Mouse (Mus musculus) lung, embryonic 15.5 days (tissue): Measurements from ENCODE around the gene Slc12a5. TPM values are rescaled to one million over a fixed set of nuclear protein-coding genes. Genes with fewer than 3 reads are reported as not detected.

ENCODE experiments used
- ATAC-seq: fragments of 200-750 bp; cut with Nextera tagmentation; 2 replicates; pipeline ENCODE4 v1.8.0; 2017; ENCODE audit warnings: moderate number of reproducible peaks, borderline replicate concordance; ENCODE audit not compliant: low FRiP score, low TSS enrichment; ENCODE audit errors: extremely low read depth
- H3K27ac ChIP-seq: fragments of 300-500 bp; sonication (generic); 2 replicates; pipeline ENCODE4 v1.5.1; 2015; ENCODE audit warnings: moderate library complexity, mild to moderate bottlenecking, inconsistent platforms
- H3K27me3 ChIP-seq: fragments of 300-500 bp; sonication (generic); 2 replicates; pipeline ENCODE4 v1.6.1; 2015; ENCODE audit warnings: inconsistent platforms
- H3K36me3 ChIP-seq: fragments of 300-500 bp; sonication (generic); 2 replicates; pipeline ENCODE4 v1.6.1; 2015; ENCODE audit warnings: inconsistent platforms
- H3K4me1 ChIP-seq: fragments of 300-500 bp; sonication (generic); 2 replicates; pipeline ENCODE4 v1.6.1; 2015; ENCODE audit warnings: inconsistent platforms
- H3K4me2 ChIP-seq: fragments of 300-500 bp; sonication (generic); 2 replicates; pipeline ENCODE4 v1.6.1; 2015; ENCODE audit warnings: inconsistent platforms, mild to moderate bottlenecking, moderate library complexity
- H3K4me3 ChIP-seq: fragments of 300-500 bp; sonication (generic); 2 replicates; pipeline ENCODE4 v1.5.1; 2015; ENCODE audit warnings: mild to moderate bottlenecking, inconsistent platforms
- H3K9ac ChIP-seq: fragments of 300-500 bp; sonication (generic); 2 replicates; pipeline ENCODE4 v1.6.1; 2015; ENCODE audit warnings: inconsistent platforms
- H3K9me3 ChIP-seq: fragments of 300-500 bp; sonication (generic); 2 replicates; pipeline ENCODE4 v1.6.1; 2016; ENCODE audit warnings: inconsistent platforms
- WGBS: fragments of 180-500 bp; shearing (Covaris S2); methylation state at CpG from one replicate; pipeline ENCODE4 v1.1.7; 2015; 5-methylcytosine and 5-hydroxymethylcytosine counted together
- polyA plus RNA-seq: library from polyadenylated mRNA; unstranded; fragments of >200 nt; fragmentation: Nextera tagmentation; extraction: Ambion mirVana; gene quantifications from 2 replicates; pipeline ENCODE4 v1.2.1, GENCODE M21; 2015

Slc12a5 gene
- polyA plus RNA-seq, 1 experiment from 2014 or later: 1.1 TPM

DNA sequence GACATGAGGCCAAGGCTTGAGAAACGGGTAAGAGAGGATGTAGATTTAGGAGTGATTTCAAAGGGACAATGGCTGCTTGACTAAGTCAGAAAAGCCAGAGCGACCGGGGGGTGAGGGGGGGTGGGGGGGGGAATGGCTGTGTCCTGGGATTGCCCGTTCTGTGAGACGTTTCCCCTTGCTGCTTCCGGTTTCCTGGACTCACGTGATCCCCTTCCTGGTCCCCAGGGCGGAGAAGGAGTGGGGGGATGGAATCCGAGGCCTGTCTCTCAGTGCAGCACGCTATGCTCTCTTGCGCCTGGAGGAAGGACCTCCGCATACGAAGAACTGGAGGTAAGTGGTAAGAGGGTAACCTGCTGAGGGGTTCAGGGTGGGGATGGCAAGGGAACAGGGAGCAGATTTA is 28.2 kb downstream of the Slc12a5 start:
- Histone ChIP-seq H3K27me3 (no peaks in the 10 kb centered on the region; the same call in 1 of the 2 replicates), H3K4me2 (no peak overlapping the region), H3K4me1 (no peaks in the 10 kb centered on the region), H3K9me3 (no peaks in the 10 kb centered on the region), H3K27ac (no peak overlapping the region), H3K9ac (no peak overlapping the region), H3K4me3 (no peak overlapping the region), H3K36me3 (no peaks in the 10 kb centered on the region)
- WGBS: 46% methylated on average over 13 of the region's 13 CpGs
- no peak for ATAC-seq

DNA sequence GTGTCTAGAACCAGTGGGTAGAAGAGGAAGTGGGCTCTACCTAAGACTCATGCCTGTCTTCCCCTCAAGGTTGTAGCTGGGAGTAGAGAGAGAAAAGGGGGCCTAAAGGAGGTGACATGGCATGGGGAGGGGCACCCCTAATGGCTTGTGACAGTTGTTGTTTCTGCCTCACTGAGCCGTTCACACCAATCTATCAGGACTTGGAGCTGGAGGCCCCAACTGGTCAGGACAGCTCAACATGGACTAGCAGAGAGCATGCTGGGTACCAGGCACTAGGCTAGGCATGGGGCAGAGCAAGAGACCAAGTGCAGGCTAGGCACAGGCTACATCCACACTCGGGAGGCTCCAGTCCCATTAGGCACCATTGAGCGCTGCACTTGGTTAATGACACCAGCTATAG is 30.5 kb downstream of the Slc12a5 start:
- WGBS: 64% methylated on average over 3 of the region's 3 CpGs
- Histone ChIP-seq H3K27me3 (peaks cover 9% of the 10 kb centered on the region), H3K36me3 (no peaks in the 10 kb centered on the region), H3K4me2 (no peak overlapping the region), H3K4me3 (no peak overlapping the region), H3K9ac (no peak overlapping the region), H3K4me1 (no peaks in the 10 kb centered on the region), H3K9me3 (no peaks in the 10 kb centered on the region), H3K27ac (no peak overlapping the region)
- no peak for ATAC-seq

DNA sequence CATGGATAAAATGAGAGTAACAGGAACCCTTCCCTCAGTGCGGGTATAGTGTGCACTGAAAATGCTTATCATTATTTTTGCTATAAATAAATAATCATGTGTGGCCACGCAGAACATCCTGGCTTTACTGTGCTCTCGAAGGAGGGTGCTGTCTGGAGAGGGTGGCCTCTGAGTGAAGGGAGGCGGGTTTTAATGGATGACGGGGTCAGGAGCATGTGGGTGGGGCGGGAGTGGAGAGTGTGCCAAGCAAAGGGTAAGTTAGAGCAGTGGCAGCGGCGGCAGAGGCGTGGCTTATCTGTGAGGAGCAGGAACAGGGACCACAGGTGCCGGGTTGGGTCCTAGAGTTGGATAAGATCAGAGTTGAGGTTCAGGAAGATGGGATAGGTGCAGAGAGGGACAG is 31.2 kb downstream of the Slc12a5 start:
- no peaks in the 10 kb centered on the region for H3K36me3 ChIP-seq
- H3K9me3 ChIP-seq: no peaks in the 10 kb centered on the region
- no peak overlapping the region for H3K27ac ChIP-seq
- no peak overlapping the region for H3K9ac ChIP-seq
- ATAC-seq: no peak
- no peak overlapping the region for H3K4me3 ChIP-seq
- no peak overlapping the region for H3K4me2 ChIP-seq
- 21% methylated on average over 10 of the region's 10 CpGs for WGBS
- H3K4me1 ChIP-seq: no peaks in the 10 kb centered on the region
- peaks cover 16% of the 10 kb centered on the region for H3K27me3 ChIP-seq

DNA sequence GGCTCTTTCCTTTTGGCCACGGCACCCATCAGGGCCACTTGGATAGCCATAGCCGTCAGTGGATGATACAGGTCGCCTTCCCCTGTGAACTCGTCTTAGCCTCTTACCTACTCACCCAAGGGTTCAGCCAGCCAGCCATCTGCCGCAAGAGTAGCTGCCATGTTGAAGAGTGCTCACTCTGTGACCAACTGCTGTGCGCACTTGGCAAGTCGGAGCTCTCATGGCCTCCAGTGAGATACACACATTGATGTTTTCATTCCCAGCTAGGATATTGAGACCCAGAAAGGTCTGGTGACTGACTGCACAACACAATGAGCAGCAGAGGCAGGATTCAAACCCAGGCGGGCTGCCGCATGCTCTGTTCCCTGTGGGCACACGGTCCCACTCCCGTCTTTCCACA is 33.6 kb downstream of the Slc12a5 start:
- Histone ChIP-seq H3K4me3 (no peak overlapping the region), H3K9ac (no peak overlapping the region), H3K27me3 (peaks cover 40% of the 10 kb centered on the region), H3K9me3 (no peaks in the 10 kb centered on the region), H3K4me2 (no peak overlapping the region), H3K27ac (no peak overlapping the region), H3K36me3 (peaks cover 3% of the 10 kb centered on the region; the same call in 1 of the 2 replicates), H3K4me1 (peaks cover 20% of the 10 kb centered on the region)
- ATAC-seq: no peak
- WGBS: 81% methylated on average over 11 of the region's 11 CpGs

DNA sequence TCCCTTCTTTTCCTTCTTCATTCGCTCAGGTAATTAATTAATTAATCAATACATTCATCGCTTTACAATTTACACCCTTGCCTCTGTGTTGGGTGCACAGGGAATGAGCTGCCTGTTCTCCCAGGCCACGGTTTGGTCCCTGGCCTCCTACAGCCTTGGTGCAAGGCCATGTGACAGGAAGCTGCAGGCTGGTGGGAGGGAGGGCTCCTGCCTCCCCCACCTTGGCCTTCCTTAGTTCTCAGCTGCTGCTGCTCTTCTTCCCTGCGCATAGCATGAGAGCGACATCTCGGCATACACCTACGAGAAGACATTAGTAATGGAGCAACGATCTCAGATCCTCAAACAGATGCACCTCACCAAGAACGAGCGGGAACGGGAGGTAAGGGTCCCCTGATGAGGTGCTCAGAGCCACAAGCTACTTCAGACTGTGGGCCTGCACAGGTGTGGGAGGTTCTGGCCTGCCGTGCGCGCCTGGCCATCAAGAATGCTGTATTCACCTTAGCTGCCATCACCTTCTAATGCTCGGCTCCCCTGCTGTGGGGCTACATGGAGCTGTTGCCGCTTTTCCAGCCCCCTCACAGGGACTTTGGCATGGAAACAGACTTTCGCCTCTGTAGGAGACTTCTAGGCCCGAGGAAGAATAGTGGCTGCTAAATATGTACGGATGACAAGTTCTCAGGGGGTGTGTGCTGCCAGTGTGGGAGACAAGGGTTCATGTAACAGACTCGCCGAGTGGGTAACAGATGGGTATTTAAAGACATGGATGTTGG is 34.2 kb downstream of the Slc12a5 start:
- Histone ChIP-seq H3K27me3 (peaks cover 41% of the 10 kb centered on the region), H3K27ac (no peak overlapping the region), H3K4me1 (peaks cover 20% of the 10 kb centered on the region), H3K9ac (no peak overlapping the region), H3K36me3 (peaks cover 9% of the 10 kb centered on the region), H3K4me3 (no peak overlapping the region), H3K4me2 (no peak overlapping the region), H3K9me3 (no peaks in the 10 kb centered on the region)
- ATAC-seq: no peak
- 49% methylated on average over 21 of the region's 21 CpGs for WGBS

DNA sequence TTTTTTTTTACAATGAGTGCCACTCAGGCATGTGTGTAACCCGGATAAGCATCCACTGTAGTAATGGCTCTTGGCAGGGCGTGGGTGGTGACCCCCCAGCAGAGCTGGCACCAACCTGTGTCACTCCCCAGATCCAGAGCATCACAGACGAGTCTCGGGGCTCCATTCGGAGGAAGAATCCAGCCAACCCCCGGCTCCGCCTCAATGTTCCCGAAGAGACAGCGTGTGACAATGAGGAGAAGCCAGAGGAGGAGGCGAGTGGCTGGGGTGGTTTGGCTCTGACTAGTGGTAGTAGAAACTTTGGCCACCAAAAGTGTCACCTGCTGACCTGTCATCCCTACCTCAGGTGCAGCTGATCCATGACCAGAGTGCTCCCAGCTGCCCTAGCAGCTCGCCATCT is 35.4 kb downstream of the Slc12a5 start:
- no peak overlapping the region for H3K27ac ChIP-seq
- no peak overlapping the region for H3K4me3 ChIP-seq
- H3K4me2 ChIP-seq: no peak overlapping the region
- H3K4me1 ChIP-seq: peaks cover 20% of the 10 kb centered on the region
- WGBS: 75% methylated on average over 11 of the region's 11 CpGs
- H3K36me3 ChIP-seq: peaks cover 20% of the 10 kb centered on the region
- H3K27me3 ChIP-seq: peaks cover 41% of the 10 kb centered on the region
- no peak for ATAC-seq
- no peak overlapping the region for H3K9ac ChIP-seq
- no peaks in the 10 kb centered on the region for H3K9me3 ChIP-seq

DNA sequence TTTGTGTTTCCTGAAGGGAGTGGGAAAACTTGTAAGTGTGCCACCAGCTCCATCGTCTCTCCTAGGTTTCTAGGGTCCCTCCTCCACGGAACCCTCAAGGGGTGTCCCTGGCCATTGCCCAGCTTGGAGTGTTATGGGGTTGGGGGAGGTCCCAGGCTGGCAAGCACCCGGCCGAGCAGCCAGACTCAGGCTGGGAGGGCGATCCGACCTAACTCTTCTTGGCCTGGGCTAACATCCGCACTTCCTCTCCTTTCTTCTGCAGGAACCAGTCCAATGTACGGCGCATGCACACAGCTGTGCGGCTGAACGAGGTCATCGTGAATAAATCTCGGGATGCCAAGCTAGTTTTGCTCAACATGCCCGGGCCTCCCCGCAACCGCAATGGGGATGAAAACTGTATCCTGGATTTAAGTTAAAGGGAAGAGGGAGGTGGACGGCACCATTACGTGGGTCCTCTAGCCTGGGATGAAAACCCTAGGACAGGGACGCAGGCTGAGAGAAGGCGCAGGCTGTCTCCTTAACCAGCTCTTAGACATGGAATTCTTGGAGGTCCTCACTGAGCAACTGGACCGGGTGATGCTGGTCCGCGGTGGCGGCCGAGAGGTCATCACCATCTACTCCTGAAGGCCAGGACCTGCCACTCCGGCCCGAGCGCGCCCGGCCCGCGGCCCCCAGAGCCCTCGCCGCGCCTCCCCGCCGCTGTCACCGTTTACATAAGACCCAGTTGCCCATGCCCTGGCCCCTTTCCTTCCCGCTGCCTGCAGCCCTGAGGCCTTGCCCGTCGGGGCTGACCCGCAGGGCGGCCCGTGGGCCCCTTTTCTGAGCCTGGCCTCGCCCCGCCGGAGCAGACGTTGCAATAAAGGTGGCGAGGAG is 36.5 kb downstream of the Slc12a5 start:
- H3K27me3 ChIP-seq: peaks cover 41% of the 10 kb centered on the region
- H3K9ac ChIP-seq: 0 out of 2 replicates have a peak overlapping the region, but pooled peaks have one; percentile 18
- no peak for ATAC-seq
- no peaks in the 10 kb centered on the region for H3K9me3 ChIP-seq
- 8% methylated on average over 49 of the region's 49 CpGs for WGBS
- no peak overlapping the region for H3K27ac ChIP-seq
- peak overlapping the region; percentile 65 for H3K4me2 ChIP-seq
- H3K4me1 ChIP-seq: peaks cover 20% of the 10 kb centered on the region
- peaks cover 31% of the 10 kb centered on the region for H3K36me3 ChIP-seq
- peak overlapping the region; percentile 31 for H3K4me3 ChIP-seq

DNA sequence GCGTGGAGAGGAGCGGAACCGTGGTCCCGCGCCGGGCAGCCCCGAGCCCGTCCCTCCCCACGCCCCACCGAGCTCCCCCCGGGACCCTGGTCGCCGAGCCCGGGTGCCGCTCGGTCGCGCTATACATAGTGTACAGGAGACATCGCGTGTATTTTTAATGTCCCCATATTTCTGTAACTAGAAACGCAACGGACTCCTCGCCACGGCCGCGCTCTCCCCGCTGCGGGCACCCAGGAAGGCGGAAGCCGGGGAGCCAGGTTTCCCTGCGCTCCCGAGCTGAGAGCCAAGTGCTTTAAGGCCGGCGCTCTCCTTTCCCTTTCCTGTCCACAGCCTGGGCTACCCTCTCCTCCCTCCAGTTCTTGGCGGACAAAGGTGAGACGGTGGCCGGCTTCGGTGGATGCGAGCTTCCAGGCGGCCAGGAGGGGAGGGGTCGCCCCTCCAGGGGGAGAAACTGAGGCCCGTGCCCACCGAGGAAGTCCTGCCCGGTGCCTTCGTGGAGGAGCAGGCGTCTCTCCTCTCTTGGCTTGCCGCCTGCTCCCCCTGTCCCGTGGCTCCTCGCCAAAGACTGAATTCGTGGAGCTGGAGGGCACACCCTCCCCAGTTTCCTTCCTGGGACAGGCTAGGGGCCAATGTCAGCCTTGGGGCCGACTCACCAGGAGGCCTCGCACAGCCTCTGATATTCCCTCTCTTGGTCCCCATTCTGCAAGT is 37.3 kb downstream of the Slc12a5 start:
- no peaks in the 10 kb centered on the region for H3K9me3 ChIP-seq
- peak overlapping the region; percentile 65 for H3K4me2 ChIP-seq
- H3K36me3 ChIP-seq: peaks cover 39% of the 10 kb centered on the region
- peak overlapping the region; percentile 31 for H3K4me3 ChIP-seq
- ATAC-seq: no peak
- H3K4me1 ChIP-seq: peaks cover 20% of the 10 kb centered on the region
- H3K9ac ChIP-seq: peak overlapping the region; percentile 18; the same call in 1 of the 2 replicates
- WGBS: 2% methylated on average over 47 of the region's 52 CpGs
- peaks cover 41% of the 10 kb centered on the region for H3K27me3 ChIP-seq
- H3K27ac ChIP-seq: no peak overlapping the region

DNA sequence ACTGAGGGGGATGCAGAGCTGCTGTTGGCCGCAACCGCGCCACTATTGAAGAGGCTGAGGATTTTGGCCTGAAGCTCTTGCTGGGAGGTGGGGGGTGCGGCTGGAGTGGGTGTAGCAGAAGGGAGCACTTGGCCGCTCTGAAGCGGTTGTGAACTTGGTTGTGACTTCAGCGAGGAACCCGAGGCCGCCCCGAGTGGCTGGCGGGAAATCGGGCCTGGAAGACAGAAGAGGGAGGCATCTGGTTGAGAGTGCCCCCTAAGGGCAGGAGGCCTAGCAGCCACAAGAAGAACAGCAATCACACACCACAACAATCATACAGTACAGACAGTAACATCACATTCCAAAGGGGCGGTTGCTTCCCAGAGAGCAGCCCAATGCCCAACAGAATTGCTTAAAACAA is 41.4 kb downstream of the Slc12a5 start:
- H3K9me3 ChIP-seq: no peaks in the 10 kb centered on the region
- no peak overlapping the region for H3K4me2 ChIP-seq
- no peak overlapping the region for H3K9ac ChIP-seq
- H3K4me1 ChIP-seq: peaks cover 20% of the 10 kb centered on the region
- H3K36me3 ChIP-seq: peaks cover 76% of the 10 kb centered on the region
- no peak for ATAC-seq
- peaks cover 24% of the 10 kb centered on the region for H3K27me3 ChIP-seq
- WGBS: 94% methylated on average over 13 of the region's 13 CpGs
- no peak overlapping the region for H3K4me3 ChIP-seq
- H3K27ac ChIP-seq: no peak overlapping the region

DNA sequence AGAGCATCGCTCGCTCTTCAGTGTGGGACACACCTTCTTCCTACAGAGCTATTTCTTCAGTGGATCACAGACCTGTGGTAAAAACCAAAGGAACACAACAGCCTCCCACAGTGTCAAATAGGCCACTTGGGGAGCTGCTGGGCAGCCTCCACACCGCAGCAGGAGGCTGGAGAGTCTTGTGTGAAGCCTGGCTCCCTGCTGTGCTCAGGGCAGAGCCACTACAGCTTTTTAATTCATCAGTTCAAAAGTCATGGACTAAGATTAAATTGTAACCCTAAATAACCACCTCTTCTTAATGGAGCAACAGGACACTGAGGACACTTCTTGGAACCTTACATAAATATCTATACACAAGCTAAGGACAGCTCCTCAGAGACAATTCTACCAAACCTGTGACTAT is 42.5 kb downstream of the Slc12a5 start:
- H3K27me3 ChIP-seq: peaks cover 12% of the 10 kb centered on the region
- no peaks in the 10 kb centered on the region for H3K9me3 ChIP-seq
- H3K9ac ChIP-seq: no peak overlapping the region
- peaks cover 8% of the 10 kb centered on the region for H3K4me1 ChIP-seq
- no peak overlapping the region for H3K27ac ChIP-seq
- no peak for ATAC-seq
- H3K36me3 ChIP-seq: peaks cover 87% of the 10 kb centered on the region
- H3K4me2 ChIP-seq: no peak overlapping the region
- 88% methylated on average over 3 of the region's 3 CpGs for WGBS
- H3K4me3 ChIP-seq: no peak overlapping the region

DNA sequence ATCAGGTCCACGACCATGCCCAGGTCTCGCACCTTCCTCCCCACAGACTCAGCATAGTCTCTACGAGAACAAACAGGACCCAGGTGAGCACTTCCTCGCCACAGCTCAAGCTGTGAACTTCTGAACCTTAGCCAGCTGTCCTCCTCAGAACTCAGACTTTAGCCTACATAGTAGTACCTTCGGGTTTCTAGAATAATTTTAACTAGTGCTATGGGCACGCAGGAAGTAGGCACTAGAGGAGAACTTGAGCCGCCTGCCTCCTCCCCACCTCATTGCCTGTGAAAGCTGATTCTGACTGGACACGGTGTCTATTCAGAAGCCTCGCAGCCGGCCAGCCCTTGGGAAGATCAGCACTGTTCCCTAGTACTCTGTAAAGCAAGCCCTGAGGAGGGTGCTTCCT is 43.6 kb downstream of the Slc12a5 start:
- peaks cover under 1% of the 10 kb centered on the region; the same call in 1 of the 2 replicates for H3K27me3 ChIP-seq
- H3K4me1 ChIP-seq: no peaks in the 10 kb centered on the region
- peaks cover 94% of the 10 kb centered on the region for H3K36me3 ChIP-seq
- WGBS: 83% methylated on average over 10 of the region's 10 CpGs
- no peak overlapping the region for H3K4me2 ChIP-seq
- no peak overlapping the region for H3K4me3 ChIP-seq
- no peak overlapping the region for H3K27ac ChIP-seq
- H3K9ac ChIP-seq: no peak overlapping the region
- H3K9me3 ChIP-seq: no peaks in the 10 kb centered on the region
- ATAC-seq: no peak
